Mouse (Mus musculus): Measurements from ENCODE around the gene Pam.

Pam gene

GRCm38 (mm10) chr1:97938586-97938985 is 156.9 kb downstream of the Pam start:
- H3K27me3 ChIP-seq (ENCODE audit: control insufficient read depth, insufficient read depth, low read length, poor library complexity, severe bottlenecking): no peaks in the 10 kb centered on the region
- DNase-seq (ENCODE audit: low read depth, low spot score): no peak
- no peaks in the 10 kb centered on the region for H3K36me3 ChIP-seq (ENCODE audit: control insufficient read depth, insufficient read depth, low read length, poor library complexity, severe bottlenecking)

GRCm38 (mm10) chr1:97938053-97938452 is 157.4 kb downstream of the Pam start:
- Histone ChIP-seq H3K36me3 (ENCODE audit: control insufficient read depth, insufficient read depth, low read length, poor library complexity, severe bottlenecking) (no peaks in the 10 kb centered on the region), H3K27me3 (ENCODE audit: control insufficient read depth, insufficient read depth, low read length, poor library complexity, severe bottlenecking) (no peaks in the 10 kb centered on the region)
- DNase-seq (ENCODE audit: low read depth, low spot score): no peak

- no peaks in the 10 kb centered on the region for H3K27me3 ChIP-seq (ENCODE audit: control insufficient read depth, insufficient read depth, low read length, poor library complexity, severe bottlenecking)
- DNase-seq (ENCODE audit: low read depth, low spot score): no peak
Measured at GRCm38 (mm10) chr1:97934940-97935339, 160.5 kb downstream of the Pam start.

GRCm38 (mm10) chr1:97931220-97931619 is 164.2 kb downstream of the Pam start:
- Histone ChIP-seq H3K27me3 (ENCODE audit: control insufficient read depth, insufficient read depth, low read length, poor library complexity, severe bottlenecking) (no peaks in the 10 kb centered on the region), H3K36me3 (ENCODE audit: control insufficient read depth, insufficient read depth, low read length, poor library complexity, severe bottlenecking) (no peaks in the 10 kb centered on the region)
- DNase-seq (ENCODE audit: low read depth, low spot score): no peak

More at GRCm38 (mm10) chr1:97934940-97935339, 160.5 kb downstream of the Pam start:
- no peaks in the 10 kb centered on the region for H3K36me3 ChIP-seq (ENCODE audit: control insufficient read depth, insufficient read depth, low read length, poor library complexity, severe bottlenecking)

- H3K27me3 ChIP-seq (ENCODE audit: control insufficient read depth, insufficient read depth, low read length, poor library complexity, severe bottlenecking): no peaks in the 10 kb centered on the region
- no peak for DNase-seq (ENCODE audit: low read depth, low spot score)
- no peaks in the 10 kb centered on the region for H3K36me3 ChIP-seq (ENCODE audit: control insufficient read depth, insufficient read depth, low read length, poor library complexity, severe bottlenecking)
Measured at GRCm38 (mm10) chr1:97929415-97930028, 165.9 kb downstream of the Pam start.

- Histone ChIP-seq H3K36me3 (ENCODE audit: control insufficient read depth, insufficient read depth, low read length, poor library complexity, severe bottlenecking) (no peaks in the 10 kb centered on the region), H3K27me3 (ENCODE audit: control insufficient read depth, insufficient read depth, low read length, poor library complexity, severe bottlenecking) (no peaks in the 10 kb centered on the region)
- DNase-seq (ENCODE audit: low read depth, low spot score): no peak
Measured at GRCm38 (mm10) chr1:97926789-97927188, 168.7 kb downstream of the Pam start.

GRCm38 (mm10) chr1:97926017-97926540 is 169.4 kb downstream of the Pam start:
- no peaks in the 10 kb centered on the region for H3K36me3 ChIP-seq (ENCODE audit: control insufficient read depth, insufficient read depth, low read length, poor library complexity, severe bottlenecking)
- DNase-seq (ENCODE audit: low read depth, low spot score): no peak
- H3K27me3 ChIP-seq (ENCODE audit: control insufficient read depth, insufficient read depth, low read length, poor library complexity, severe bottlenecking): no peaks in the 10 kb centered on the region

GRCm38 (mm10) chr1:97922395-97922794 is 173.1 kb downstream of the Pam start:
- Histone ChIP-seq H3K27me3 (ENCODE audit: control insufficient read depth, insufficient read depth, low read length, poor library complexity, severe bottlenecking) (no peaks in the 10 kb centered on the region), H3K36me3 (ENCODE audit: control insufficient read depth, insufficient read depth, low read length, poor library complexity, severe bottlenecking) (no peaks in the 10 kb centered on the region)
- DNase-seq (ENCODE audit: low read depth, low spot score): no peak

- DNase-seq (ENCODE audit: low read depth, low spot score): no peak
- Histone ChIP-seq H3K27me3 (ENCODE audit: control insufficient read depth, insufficient read depth, low read length, poor library complexity, severe bottlenecking) (no peaks in the 10 kb centered on the region), H3K36me3 (ENCODE audit: control insufficient read depth, insufficient read depth, low read length, poor library complexity, severe bottlenecking) (no peaks in the 10 kb centered on the region)
Measured at GRCm38 (mm10) chr1:97921886-97922285, 173.6 kb downstream of the Pam start.

- Histone ChIP-seq H3K36me3 (ENCODE audit: control insufficient read depth, insufficient read depth, low read length, poor library complexity, severe bottlenecking) (no peaks in the 10 kb centered on the region), H3K27me3 (ENCODE audit: control insufficient read depth, insufficient read depth, low read length, poor library complexity, severe bottlenecking) (no peaks in the 10 kb centered on the region)
- DNase-seq (ENCODE audit: low read depth, low spot score): no peak
Measured at GRCm38 (mm10) chr1:97918495-97918894, 177.0 kb downstream of the Pam start.

- DNase-seq (ENCODE audit: low read depth, low spot score): no peak
- Histone ChIP-seq H3K36me3 (ENCODE audit: control insufficient read depth, insufficient read depth, low read length, poor library complexity, severe bottlenecking) (no peaks in the 10 kb centered on the region), H3K27me3 (ENCODE audit: control insufficient read depth, insufficient read depth, low read length, poor library complexity, severe bottlenecking) (no peaks in the 10 kb centered on the region)
Measured at GRCm38 (mm10) chr1:97916971-97917234, 178.5 kb downstream of the Pam start.

GRCm38 (mm10) chr1:97916218-97916970 is 179.1 kb downstream of the Pam start:
- no peaks in the 10 kb centered on the region for H3K27me3 ChIP-seq (ENCODE audit: control insufficient read depth, insufficient read depth, low read length, poor library complexity, severe bottlenecking)
- no peaks in the 10 kb centered on the region for H3K36me3 ChIP-seq (ENCODE audit: control insufficient read depth, insufficient read depth, low read length, poor library complexity, severe bottlenecking)
- no peak for DNase-seq (ENCODE audit: low read depth, low spot score)

GRCm38 (mm10) chr1:97915726-97916125 is 179.7 kb downstream of the Pam start:
- Histone ChIP-seq H3K27me3 (ENCODE audit: control insufficient read depth, insufficient read depth, low read length, poor library complexity, severe bottlenecking) (no peaks in the 10 kb centered on the region), H3K36me3 (ENCODE audit: control insufficient read depth, insufficient read depth, low read length, poor library complexity, severe bottlenecking) (no peaks in the 10 kb centered on the region)
- DNase-seq (ENCODE audit: low read depth, low spot score): no peak

- no peak for DNase-seq (ENCODE audit: low read depth, low spot score)
- no peaks in the 10 kb centered on the region for H3K27me3 ChIP-seq (ENCODE audit: control insufficient read depth, insufficient read depth, low read length, poor library complexity, severe bottlenecking)
Measured at GRCm38 (mm10) chr1:97910874-97911273, 184.6 kb downstream of the Pam start.

GRCm38 (mm10) chr1:97909561-97909960 is 185.9 kb downstream of the Pam start:
- no peak for DNase-seq (ENCODE audit: low read depth, low spot score)
- H3K36me3 ChIP-seq (ENCODE audit: control insufficient read depth, insufficient read depth, low read length, poor library complexity, severe bottlenecking): no peaks in the 10 kb centered on the region
- no peaks in the 10 kb centered on the region for H3K27me3 ChIP-seq (ENCODE audit: control insufficient read depth, insufficient read depth, low read length, poor library complexity, severe bottlenecking)

More at GRCm38 (mm10) chr1:97910874-97911273, 184.6 kb downstream of the Pam start:
- no peaks in the 10 kb centered on the region for H3K36me3 ChIP-seq (ENCODE audit: control insufficient read depth, insufficient read depth, low read length, poor library complexity, severe bottlenecking)
